8 mouse cellular contexts compared by ENCODE assay signal in genomic region chr5:140336680-140337079, GRCm38 (mm10). TPM values are rescaled to one million over a fixed set of nuclear protein-coding genes. Genes with fewer than 3 reads are reported as not detected.
A peak's percentile ranks its signal among the peaks of the same experiment; 100 is the strongest.
DNase-seq lines count a peak whose midpoint lies in the region; ATAC-seq lines count a peak whose summit lies in the region.

No protein-coding gene starts in this region.

- peak; percentile 37; the same call in 1 of the 2 replicates for ATAC-seq in monocyte, adult 5-6 weeks (replicated peaks; ENCODE audit: insufficient number of reproducible peaks, low FRiP score, low TSS enrichment, poor library complexity, severe bottlenecking)

- peak; percentile 19 to 61 for DNase-seq in adrenal gland, postnatal 36 days
- no peak for DNase-seq in adrenal gland, postnatal 25 days
- peak; percentile 53 for DNase-seq in kidney, postnatal 10 days
- no peak for DNase-seq in kidney, adult 18-20 months
- peak; percentile 28 for DNase-seq in CD4-positive helper T cell, adult 2 months (ENCODE audit: low read depth, low spot score)
- peak; percentile 24 for DNase-seq in embryo, embryonic 11.5 days (ENCODE audit: low read depth, low spot score)
- no peak for DNase-seq in frontal cortex, postnatal 25 days (ENCODE audit: low spot score in 2 of 2)

RNA-seq across cellular contexts. Expression of gene Mrm2, which starts 5.0 kb away (rescaled TPM):
- total RNA-seq in adrenal gland, postnatal 36 days (2021), result 10 to 100 TPM; 13.7 to 15.6 TPM
- 17.8 and 18.4 TPM in 2 replicates for total RNA-seq in adrenal gland, postnatal 25 days (2021)
- 0.57 to 3.1 TPM (median 1.9 TPM) in 3 replicates for total RNA-seq in monocyte, adult 5-6 weeks (2017)

RNA-seq across cellular contexts. Expression of gene Nudt1, which starts 15.2 kb away (rescaled TPM):
- total RNA-seq in adrenal gland, postnatal 36 days (2021), result 10 to 100 TPM; 15.0 to 23.0 TPM
- total RNA-seq in adrenal gland, postnatal 25 days (2021), result 23.5 and 29.0 TPM in 2 replicates
- total RNA-seq in monocyte, adult 5-6 weeks (2017), result 12.6 to 15.8 TPM (median 14.0 TPM) in 3 replicates

RNA-seq across cellular contexts. Expression of gene Mad1l1, which starts 15.3 kb away (rescaled TPM):
- total RNA-seq in adrenal gland, postnatal 36 days (2021), result 10 to 100 TPM; 13.9 to 17.8 TPM
- 17.2 and 23.1 TPM in 2 replicates for total RNA-seq in adrenal gland, postnatal 25 days (2021)
- total RNA-seq in monocyte, adult 5-6 weeks (2017), result 38.6 to 53.6 TPM (median 41.6 TPM) in 3 replicates

RNA-seq across cellular contexts. Expression of gene Snx8, which starts 52.4 kb away (rescaled TPM):
- total RNA-seq in adrenal gland, postnatal 36 days (2021), result 10 to 100 TPM; 16.7 to 20.7 TPM
- total RNA-seq in adrenal gland, postnatal 25 days (2021), result 18.0 and 18.4 TPM in 2 replicates
- total RNA-seq in monocyte, adult 5-6 weeks (2017), result 11.6 to 20.9 TPM (median 12.9 TPM) in 3 replicates

Comparison
In these comparisons a context has a peak if more than half of its experiments do, and no peak if none do; other contexts are left out.
1. DNase-seq: peak in adrenal gland, postnatal 36 days (2 of 2), kidney, postnatal 10 days (single experiment), CD4-positive helper T cell, adult 2 months (single experiment) and embryo, embryonic 11.5 days (single experiment); none in adrenal gland, postnatal 25 days (single experiment), kidney, adult 18-20 months (single experiment) and frontal cortex, postnatal 25 days (0 of 2).